Mouse (Mus musculus): ENCODE data around the gene Echdc3.

Gene Echdc3

DNA sequence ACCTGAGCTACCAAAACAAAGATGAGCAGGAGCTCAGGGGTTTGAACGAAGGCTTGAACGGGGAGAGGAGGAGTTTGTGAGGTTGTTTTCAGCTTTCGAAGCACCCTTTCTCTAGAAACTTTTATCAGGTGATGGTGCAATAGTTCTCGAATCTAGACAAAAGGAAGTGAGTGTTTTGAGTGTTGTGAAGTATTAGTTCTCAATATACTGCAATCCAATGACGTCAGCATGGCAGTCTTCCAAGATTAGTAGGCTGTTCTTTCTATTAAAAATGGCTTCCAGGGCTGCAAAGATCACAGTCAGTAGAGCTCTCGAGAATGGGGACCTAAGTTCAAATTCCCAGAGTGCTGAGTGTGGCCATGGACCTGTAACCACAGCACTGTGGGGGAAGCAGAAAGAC, 47.1 kb downstream of the Echdc3 start:
- no peak for DNase-seq

DNA sequence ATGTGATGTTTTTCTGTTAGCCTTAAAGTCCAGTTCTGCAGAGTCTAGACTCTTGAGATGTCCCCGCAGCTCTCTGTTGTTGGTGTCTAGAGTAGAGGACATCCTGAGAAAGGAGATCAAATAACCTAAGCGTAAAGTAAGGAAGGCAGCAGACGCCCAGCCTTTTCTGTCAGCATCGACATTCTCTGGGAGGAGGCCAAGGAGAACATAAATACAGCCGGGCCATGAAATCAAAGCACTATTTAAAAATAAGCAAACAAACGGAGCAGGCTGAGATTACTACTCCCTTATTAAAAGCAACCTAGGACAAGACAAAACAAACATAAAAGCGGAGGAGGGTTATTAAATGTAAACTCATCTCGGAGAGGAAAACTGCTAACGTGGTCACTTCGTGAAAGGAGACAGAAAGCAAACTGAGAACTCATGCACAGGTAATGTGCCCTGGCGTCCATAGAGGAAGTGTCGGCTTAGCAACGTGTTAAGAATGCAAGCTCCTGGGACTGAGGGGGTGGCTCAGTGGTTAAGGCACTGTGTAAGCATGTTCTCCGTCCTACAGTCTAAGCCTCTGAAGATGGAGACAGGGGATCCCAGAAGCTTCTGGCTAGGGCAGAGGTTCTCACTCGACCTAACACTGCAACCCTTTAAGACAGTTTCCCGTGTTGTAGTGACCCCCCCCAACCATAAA, 48.1 kb downstream of the Echdc3 start:
- no peak for DNase-seq

DNA sequence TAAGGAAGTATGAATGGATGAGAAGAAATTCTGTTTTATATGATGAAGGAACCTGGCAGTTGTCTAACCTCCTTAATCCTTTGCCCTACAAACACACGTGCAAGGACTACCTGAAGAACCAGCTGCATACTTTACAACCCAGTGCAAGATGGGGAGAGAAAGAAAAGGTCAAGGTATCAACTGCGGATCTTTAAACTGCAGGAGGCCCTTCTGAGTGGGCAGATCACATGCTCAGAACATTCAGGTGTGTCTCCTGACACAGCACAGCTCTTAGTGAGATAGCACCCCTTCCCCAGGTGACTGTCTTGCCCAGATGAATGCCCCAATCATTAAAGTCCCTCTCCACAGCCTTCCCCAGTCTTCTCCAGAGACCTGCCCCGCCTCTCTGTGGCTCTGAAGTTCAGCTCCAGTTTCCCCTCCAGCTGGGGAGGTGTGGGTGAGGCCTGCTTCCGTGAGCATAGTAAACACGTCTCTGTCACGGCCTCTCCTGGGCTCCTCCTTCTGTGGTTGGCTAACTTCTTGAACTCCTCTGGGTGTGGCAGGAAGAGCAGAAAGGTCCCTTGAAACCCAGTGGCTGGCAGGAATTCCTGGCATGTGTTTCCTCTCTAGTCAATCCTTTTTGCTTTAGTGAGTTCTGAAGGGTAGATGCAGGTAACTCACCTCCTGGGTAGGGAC, 50.3 kb downstream of the Echdc3 start:
- no peak for DNase-seq

DNA sequence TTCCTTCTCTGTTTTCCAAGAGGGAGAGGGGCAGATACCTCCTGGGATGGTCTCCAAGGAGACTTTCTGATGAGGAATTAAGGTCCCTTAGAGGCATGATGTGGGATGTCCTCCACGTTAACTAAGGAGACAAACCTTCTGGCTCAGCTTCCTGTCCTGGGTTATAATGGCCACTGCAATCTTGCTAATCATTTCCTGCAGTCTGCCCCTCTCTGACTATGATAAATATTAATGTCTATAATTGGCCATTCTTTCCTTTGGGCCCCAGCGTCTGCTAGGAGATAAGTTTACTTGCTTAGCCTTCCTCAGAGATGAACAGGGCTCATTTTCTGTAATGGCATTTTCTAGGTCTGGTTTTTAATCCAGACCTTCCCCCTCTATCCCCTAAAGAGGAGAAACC, 53.1 kb downstream of the Echdc3 start:
- no peak for DNase-seq

DNA sequence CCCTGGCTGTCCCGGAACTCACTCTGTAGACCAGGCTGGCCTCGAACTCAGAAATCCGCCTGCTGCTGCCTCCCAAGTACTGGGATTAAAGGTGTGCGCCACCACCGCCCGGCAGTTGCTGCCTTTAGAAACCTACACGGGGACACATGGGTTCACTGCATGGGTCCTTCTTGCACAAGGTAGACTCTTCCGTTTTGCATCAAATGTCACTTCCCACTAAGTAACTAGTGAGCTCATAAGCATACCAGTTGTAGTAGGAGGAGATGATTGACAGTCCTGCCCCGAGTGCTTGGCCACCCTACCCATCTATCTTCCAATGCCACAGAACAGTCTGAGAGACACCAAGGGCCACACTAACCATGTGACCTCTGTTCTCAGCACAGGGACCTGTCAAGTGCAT, 53.6 kb downstream of the Echdc3 start:
- no peak for DNase-seq

DNA sequence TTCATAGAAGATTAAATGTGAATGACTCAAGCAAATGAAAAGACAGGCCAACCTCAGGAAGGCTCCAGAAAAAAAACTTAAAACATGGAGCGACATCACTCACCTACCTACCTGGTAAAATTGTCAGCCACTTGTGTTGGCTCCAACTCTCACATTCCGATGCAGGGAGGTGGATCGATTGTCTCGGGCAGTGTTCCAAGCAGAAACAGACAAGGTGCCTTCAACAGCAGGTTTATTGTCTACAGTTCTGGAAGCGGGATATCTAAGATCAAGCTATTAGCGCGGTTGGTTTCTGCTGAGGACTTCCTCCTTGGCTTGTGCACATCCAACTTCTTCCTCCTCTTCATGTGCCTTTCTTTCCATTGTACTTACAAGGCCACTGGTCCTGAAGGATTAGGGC, 55.2 kb downstream of the Echdc3 start:
- DNase-seq = no peak

DNA sequence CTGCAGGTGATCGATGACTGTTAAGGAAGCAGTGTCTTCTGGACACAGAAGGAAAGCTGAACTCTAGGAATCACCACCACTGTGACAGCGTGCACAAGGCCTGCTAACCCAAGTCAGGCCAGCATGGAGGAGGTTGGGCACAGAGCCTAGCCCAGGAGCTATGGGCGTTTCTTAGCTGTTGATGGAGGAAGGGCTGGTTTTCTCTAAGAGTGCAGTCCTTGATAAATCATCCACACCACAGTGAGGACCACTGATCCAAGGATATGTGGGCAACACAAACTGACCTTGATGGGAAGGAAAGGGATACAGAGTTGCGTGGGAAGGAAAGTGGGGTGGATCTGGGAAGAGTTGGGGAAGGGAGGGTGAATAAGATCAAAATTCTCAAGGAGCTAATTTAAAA, 55.6 kb downstream of the Echdc3 start:
- DNase-seq = no peak

DNA sequence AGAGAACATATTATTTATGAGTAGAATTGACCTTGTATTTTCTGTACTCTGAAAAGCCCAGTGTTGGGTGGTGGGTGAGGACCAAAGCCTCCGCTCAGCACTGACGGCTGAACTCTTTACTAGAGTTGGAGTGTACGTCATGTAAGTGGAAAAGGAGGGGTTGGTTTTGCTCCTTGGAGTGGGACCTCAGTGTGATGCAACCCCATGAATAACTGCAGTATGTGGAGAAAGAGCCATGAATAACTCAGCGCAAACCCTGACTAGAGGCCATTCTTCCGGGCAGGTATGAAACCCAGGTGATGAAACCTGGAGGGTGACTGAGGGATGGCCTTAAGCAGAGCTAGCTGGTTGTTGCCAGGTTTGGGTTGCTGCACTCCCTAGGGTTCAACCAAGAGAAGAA, 63.0 kb downstream of the Echdc3 start:
- DNase-seq = no peak

DNA sequence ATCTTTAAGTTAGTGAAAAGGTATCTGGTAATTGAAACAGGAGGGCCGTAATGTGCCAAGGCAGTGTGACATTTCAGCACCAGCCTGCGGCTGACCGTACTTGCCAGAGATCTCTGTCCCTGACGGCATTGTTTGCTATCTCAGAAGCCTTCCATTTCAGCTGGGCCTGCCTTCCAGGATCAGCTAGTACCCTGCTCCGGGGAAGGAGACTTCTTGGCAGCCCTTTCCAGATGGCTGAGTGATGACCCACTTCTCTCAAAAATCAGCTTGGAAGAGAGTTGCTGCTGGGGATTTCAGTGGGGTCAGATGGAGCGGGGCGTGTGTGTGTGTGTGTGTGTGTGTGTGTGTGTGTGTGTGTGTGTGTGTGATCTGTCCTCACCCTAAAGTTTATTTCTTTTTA, 65.9 kb downstream of the Echdc3 start:
- DNase-seq = peak; percentile 19 to 37

DNA sequence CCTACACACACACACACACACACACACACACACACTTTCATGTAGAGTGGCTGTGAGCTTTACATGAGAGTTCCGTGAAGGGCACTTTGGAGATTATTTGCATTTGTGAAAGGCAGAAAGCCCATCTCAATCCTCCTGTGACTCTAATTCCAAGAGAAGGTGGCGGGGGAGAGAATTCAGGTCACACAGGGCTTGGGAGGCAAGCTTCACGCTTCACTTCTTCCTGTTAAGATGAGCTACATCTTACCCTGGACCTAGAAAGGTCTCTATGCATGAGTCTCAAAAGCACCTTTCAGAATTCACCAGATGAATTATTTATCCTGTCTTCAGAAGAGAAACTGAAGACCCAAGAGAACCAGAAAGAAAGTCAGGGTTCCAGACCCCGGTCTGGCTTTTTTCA, 66.6 kb downstream of the Echdc3 start:
- DNase-seq = no peak

DNA sequence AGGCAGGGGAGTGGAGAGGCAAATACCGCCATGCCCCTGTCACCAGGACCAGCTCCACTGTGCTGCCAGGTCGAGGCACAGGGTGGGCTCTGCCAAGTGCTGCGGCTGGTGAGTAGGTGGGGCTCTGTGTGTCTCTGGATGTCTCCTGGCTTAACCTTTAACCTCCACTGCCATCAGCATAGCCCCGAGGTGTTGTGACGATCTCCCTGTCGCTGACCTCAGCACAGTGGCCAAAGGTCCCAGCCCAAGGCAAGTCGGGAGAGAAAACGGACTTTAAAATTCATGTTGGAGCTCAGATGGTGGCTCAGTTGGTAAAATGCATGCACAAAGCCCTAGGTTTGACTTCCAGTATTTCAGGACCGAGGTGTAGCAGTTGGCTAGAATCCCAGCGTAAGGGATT, 67.2 kb downstream of the Echdc3 start:
- no peak for DNase-seq

DNA sequence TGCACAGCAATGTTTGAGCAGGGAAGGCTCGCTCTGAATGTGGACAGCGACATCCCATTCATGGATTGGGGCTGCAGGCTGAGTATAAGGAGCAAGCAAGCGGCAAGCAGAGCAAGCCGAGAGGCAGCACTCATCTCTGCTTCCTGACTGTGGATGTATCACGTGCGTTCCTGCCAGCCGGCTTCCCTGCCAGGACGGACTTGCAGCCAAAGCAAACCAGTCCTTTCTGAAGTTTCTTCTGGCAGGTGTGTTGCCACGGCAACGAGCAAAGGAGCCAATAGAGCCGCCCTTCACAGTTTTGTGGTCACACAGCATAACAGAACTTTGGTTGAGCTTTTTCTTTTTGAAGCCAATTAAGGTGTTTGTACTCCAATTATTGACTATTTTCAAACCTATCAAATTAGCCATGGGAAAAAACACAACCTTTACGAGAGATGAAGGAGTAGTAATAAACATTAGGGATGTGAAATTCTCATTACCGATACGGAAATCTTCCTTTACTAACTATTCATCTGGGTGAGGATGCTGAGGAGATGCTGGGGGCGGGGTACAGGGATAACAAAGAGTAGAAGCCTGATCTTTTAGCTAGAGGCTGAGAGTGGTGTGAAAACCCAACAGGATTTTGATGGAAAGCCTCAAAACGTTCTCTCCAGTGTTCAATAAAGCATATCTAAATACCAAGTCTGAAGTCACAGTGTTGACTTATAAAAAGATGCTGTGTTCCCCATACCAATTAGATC, 69.7 kb downstream of the Echdc3 start:
- DNase-seq = no peak

DNA sequence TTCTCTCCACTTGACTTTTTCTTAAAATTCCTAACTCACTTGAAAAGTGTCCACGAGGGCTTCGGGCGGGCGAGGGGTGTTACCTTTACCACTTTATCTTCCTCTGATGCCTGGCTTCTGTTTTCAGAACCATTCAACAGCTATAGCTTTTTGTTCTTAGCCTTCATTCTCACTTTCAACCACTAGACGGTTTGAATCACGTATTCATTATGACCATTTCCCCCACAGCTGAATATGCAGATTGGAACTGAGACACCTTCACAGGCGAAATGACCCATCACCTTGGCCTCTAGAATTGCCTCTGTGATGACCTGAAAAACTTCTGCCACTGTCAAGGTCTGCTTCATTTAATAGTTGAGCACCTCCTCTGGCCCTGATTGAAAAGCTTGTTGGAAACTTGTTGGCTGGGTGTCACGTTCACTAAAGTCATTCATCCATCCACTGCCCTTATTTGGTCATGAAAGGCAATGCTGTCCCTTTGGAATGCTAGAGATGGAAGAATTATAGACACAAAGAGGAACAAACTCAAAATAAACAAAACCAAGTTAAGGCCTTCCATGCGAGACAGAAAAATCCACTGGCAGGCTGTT, 72.2 kb downstream of the Echdc3 start:
- no peak for DNase-seq
